Mouse (Mus musculus) naive thymus-derived CD4-positive, alpha-beta T cell, adult 2 months (primary cell): ENCODE results near the gene Tepsin.

ENCODE experiments used
- DNase-seq: peaks from one replicate; pipeline ENCODE4 v3.0.0-alpha.2; 2011; ENCODE audit warnings: low read depth

The Tepsin gene

DNA sequence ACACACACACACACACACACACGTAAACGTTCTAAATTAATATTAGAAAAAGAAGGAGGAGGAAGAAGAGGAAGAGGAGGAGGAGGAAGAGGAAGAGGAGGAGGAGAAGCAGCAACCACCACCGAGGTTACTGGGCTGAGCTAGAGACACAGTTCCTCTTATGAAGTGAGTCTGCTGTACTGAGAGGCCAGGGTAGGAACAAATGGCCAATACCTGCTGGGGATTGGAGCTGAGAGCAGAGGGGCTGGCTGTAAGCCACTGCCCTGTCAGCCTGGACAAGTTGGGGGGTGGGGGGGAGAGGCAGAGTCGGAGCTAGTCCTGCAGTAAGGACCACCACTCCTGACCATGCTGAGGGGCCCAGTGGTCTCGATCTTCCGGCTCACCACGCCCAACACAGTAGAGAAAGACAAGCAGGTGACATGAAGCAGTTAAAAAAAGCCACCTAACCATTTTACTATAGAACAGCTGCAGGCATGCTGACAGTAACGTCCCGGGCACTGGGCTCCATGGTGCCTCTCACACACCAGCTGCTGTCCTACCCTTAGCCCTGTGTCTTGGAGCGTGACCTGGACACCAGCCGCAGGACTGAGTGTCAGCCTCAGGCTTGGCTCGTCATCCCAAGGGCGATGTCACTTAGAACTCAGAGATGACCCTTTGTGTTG is 34.4 kb downstream of the Tepsin start:
- DNase-seq = no peak

DNA sequence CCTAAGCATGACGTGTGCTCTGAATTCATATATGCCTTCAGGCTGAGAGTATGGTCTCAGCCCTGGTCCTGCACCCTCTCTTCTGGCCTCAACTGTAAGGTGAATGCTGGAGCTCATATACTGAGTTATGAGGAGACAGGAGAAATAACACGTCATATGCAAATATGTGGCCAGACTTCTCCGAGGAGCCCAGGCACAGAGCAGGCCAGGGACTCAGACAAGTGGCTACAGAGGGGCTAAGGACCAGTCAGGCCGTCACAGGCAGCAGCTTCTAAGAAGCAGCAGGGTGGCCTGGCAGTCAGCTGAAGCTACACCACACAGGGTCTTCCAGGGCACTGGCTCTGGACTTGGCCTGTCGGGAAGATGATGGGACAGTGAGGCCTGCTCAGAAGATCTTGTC is 35.2 kb downstream of the Tepsin start:
- DNase-seq = no peak

DNA sequence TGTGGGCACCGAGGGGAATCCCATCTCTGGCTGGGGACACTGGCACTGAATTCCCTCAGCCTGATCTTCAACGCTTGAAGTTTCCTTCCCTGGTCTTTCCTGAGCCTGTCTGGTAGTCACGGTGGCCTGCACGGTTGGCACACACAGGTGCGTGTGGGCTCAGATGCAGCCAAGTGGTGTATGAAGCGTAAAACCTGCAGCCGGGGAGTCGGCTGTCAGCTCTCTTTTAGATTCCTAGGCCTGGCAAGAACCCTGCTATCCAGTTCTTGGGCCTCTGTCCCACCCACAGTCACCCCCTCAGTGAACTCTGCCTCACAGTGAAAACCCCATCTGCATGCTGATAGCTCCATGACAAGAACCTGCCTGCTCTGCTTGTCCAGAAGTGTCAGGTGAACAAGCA is 37.9 kb downstream of the Tepsin start:
- no peak for DNase-seq

- DNase-seq = no peak
Observed at GRCm38 (mm10) chr11:120055953-120056732, 42.4 kb downstream of the Tepsin start.

DNA sequence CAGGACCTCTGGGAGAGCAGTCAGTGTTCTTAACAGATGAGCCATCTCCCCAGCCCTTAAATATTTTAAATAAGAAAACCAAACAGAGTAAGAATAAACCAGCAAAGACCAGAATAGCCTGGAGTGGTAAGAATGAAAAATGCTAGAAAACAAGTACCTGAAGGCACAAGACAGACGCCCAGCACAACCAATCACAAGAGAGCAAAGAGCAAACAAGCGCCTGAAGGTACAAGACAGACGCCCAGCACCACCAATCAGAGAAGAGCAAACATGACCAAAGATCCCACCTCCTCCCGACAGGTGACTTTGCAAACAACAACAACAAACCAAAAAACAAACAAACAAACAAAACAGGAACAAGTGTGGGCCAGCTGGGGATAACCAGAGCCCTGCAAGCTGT is 44.7 kb downstream of the Tepsin start:
- no peak for DNase-seq

- no peak for DNase-seq
Observed at GRCm38 (mm10) chr11:120052274-120052673, 46.3 kb downstream of the Tepsin start.

DNA sequence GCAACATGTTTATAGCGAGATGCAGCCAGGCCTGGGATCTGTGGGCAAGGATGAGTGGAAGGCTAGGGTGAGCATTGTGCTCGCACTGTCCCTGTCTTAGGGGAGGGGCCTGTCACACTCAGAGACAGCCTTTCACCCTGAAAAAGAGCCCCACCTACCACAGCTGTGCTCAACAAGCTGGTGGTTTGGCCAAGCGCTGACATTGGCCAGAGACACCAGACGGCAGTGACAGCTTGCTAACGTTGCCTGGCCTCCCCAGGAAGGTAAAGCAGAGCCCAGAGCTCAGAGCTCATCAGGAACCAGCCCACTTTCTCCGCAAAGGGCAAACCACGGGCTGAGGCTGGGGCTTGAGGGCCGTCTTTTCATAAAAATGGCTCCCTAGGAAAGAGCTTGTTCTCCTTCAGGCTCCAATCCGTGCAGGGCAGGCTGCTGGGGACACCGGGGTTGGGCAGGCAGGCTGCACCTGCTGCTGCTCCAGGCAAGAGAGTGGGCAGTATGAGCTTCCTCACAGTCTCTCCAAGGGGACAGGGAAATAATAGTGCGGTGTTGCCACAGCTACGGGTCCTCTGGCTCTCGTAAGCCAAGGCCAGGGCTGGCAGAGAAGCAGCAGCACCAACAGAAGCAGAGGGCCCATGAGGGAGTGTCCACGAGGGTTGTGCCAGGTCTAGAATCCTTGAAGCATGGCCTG is 47.3 kb downstream of the Tepsin start:
- DNase-seq = no peak

DNA sequence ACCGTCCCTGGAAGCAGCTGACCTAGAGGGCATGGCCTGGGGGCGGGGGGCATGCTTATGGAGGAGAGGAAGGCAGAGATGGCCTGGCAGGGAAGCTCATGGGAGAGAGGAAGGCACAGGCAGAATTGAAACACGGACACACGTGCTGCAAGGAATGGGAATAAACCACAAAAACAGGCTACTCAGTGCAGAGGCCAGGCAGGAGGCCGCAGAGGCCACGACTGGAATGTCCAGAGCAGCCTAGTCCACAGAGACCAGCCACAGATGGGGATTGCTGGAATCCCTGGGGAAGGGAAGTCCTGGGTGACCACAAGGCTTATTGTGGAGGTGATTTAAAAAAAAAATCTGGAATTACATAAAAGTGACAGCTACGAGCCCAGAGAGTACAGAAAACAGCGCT is 49.5 kb downstream of the Tepsin start:
- DNase-seq = no peak

GRCm38 (mm10) chr11:120048252-120048556 is 50.3 kb downstream of the Tepsin start:
- no peak for DNase-seq

- no peak for DNase-seq
Observed at GRCm38 (mm10) chr11:120047531-120048251, 50.8 kb downstream of the Tepsin start.

- no peak for DNase-seq
Observed at GRCm38 (mm10) chr11:120046553-120047191, 51.9 kb downstream of the Tepsin start, which contains the start of gene Aatk. TSS of gene Aatk (minus strand) at chr11:120047167.

DNA sequence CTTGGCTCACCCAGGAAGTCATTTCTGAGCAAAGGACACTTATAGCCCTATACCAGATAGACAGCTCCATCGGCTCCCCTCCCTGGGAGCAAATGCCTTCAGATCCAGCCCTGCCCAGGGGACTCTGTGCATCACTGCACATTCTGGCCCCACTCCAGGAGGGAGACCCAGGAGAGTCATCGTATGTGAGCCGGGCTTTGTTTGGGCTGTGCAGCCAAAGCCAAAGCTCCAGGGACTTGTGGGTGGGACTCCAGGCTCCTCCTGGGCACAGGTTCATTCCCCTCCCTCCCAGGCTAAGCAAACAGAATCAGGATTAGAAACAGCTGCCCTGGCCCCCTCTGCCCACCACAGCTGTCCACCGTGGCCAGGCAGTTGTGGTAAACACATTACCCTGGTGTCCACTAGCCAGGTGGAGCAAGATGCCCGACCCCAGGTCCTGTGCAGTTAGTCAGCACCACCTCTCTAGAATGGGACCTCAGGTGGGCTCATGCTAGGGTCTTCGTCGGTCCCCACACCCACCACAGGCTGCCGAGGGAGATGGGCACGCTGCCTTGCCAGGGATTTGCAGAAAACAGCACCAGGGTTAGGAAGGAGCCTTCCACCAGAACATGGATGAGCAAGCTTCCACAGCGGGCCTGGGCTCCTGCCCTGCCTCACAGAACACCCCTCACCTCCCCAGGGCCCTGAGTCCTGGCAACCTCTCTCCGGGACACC is 52.5 kb downstream of the Tepsin start:
- DNase-seq = no peak

- DNase-seq = no peak
Observed at GRCm38 (mm10) chr11:120045341-120045740, 53.2 kb downstream of the Tepsin start.

GRCm38 (mm10) chr11:120042141-120042838 is 56.2 kb downstream of the Tepsin start:
- DNase-seq = no peak

GRCm38 (mm10) chr11:120041191-120042123 is 57.1 kb downstream of the Tepsin start:
- DNase-seq = no peak
